Mouse (Mus musculus) MEL (cell line): Measurements from ENCODE around the gene Fam114a2.

Experiments used
- CHD1 ChIP-seq: IDR thresholded peaks from 2 replicates; pipeline ENCODE4 v1.6.1; 2012; ENCODE audit warnings: low read depth, mild to moderate bottlenecking, inconsistent platforms, low read length, improper control_type of control experiment
- CTCF ChIP-seq, 3 experiments: IDR thresholded peaks in 2 of 3; conservative IDR thresholded peaks in 1 of 3; 2 replicates each; pipeline ENCODE4 v1.5.1; 2011 to 2012; ENCODE audit warnings: low read length in 3 of 3, low read depth in 2 of 3, mild to moderate bottlenecking in 2 of 3, improper control_type of control experiment in 1 of 3, inconsistent platforms in 1 of 3, mixed read lengths in 1 of 3, moderate library complexity in 1 of 3; ENCODE audit not compliant: control insufficient read depth in 1 of 3, insufficient read depth in 1 of 3, poor library complexity in 1 of 3, severe bottlenecking in 1 of 3
- E2F4 ChIP-seq: IDR thresholded peaks from 2 replicates; pipeline ENCODE4 v1.6.1; 2011; ENCODE audit warnings: low read depth, low read length, improper control_type of control experiment, borderline replicate concordance
- EP300 ChIP-seq, 2 experiments: IDR thresholded peaks; 2 replicates each; pipeline ENCODE4 v1.6.1; 2011; ENCODE audit warnings: improper control_type of control experiment in 2 of 2, low read length in 2 of 2, low read depth in 1 of 2, mild to moderate bottlenecking in 1 of 2
- HCFC1 ChIP-seq: IDR thresholded peaks from 2 replicates; pipeline ENCODE4 v1.6.1; 2012; ENCODE audit warnings: low read depth, mild to moderate bottlenecking, inconsistent platforms, low read length, improper control_type of control experiment, moderate library complexity
- MAFK ChIP-seq: IDR thresholded peaks from 2 replicates; pipeline ENCODE4 v1.6.1; 2011; ENCODE audit warnings: low read depth, mild to moderate bottlenecking, low read length, improper control_type of control experiment, borderline replicate concordance
- MAX ChIP-seq: IDR thresholded peaks from 2 replicates; pipeline ENCODE4 v1.6.1; 2011; ENCODE audit warnings: low read length, improper control_type of control experiment
- MAZ ChIP-seq: IDR thresholded peaks from 2 replicates; pipeline ENCODE4 v1.6.1; 2012; ENCODE audit warnings: low read depth, mild to moderate bottlenecking, inconsistent platforms, low read length, improper control_type of control experiment
- MEF2A ChIP-seq: IDR thresholded peaks from 2 replicates; pipeline ENCODE4 v1.6.1; 2014; ENCODE audit warnings: low read depth, mild to moderate bottlenecking, inconsistent platforms, low read length, improper control_type of control experiment; ENCODE audit not compliant: poor library complexity, insufficient replicate concordance, severe bottlenecking; ENCODE audit errors: extremely low read depth
- POLR2A ChIP-seq, 2 experiments: IDR thresholded peaks; 2 replicates each; pipeline ENCODE4 v1.6.1; 2011 to 2012; ENCODE audit warnings: low read length in 2 of 2, mild to moderate bottlenecking in 2 of 2, control low read depth in 1 of 2, improper control_type of control experiment in 1 of 2, low read depth in 1 of 2, moderate library complexity in 1 of 2; ENCODE audit not compliant: control insufficient read depth in 1 of 2, insufficient read depth in 1 of 2, poor library complexity in 1 of 2
- SMC3 ChIP-seq: IDR thresholded peaks from 2 replicates; pipeline ENCODE4 v1.6.1; 2011; ENCODE audit warnings: low read depth, low read length, improper control_type of control experiment
- USF2 ChIP-seq, 2 experiments: IDR thresholded peaks; 2 replicates each; pipeline ENCODE4 v1.6.1; 2011 to 2012; ENCODE audit warnings: improper control_type of control experiment in 2 of 2, low read length in 2 of 2, borderline replicate concordance in 1 of 2, inconsistent platforms in 1 of 2, low read depth in 1 of 2, mild to moderate bottlenecking in 1 of 2; ENCODE audit not compliant: insufficient read depth in 1 of 2

- TF ChIP-seq SMC3 = no peak
- TF ChIP-seq CTCF (IDR thresholded peaks at IDR 0.05 in 2 of 3, conservative IDR thresholded peaks at IDR 0.05 in 1 of 3; ENCODE audit: control insufficient read depth in 1 of 3, insufficient read depth in 1 of 3, low read depth in 2 of 3, low read length in 3 of 3, poor library complexity in 1 of 3, severe bottlenecking in 1 of 3) = no peak
- no peak for TF ChIP-seq USF2 (IDR thresholded peaks at IDR 0.05; ENCODE audit: borderline replicate concordance in 1 of 2, insufficient read depth in 1 of 2, low read depth in 1 of 2, low read length in 2 of 2)
- TF ChIP-seq POLR2A (IDR thresholded peaks at IDR 0.05; ENCODE audit: control insufficient read depth in 1 of 2, insufficient read depth in 1 of 2, low read depth in 1 of 2, low read length in 2 of 2, poor library complexity in 1 of 2) = no peak
- no peak for TF ChIP-seq MAFK
- no peak for TF ChIP-seq HCFC1
- no peak for TF ChIP-seq MAZ
- TF ChIP-seq EP300 (IDR thresholded peaks at IDR 0.05; ENCODE audit: low read depth in 1 of 2, low read length in 2 of 2) = no peak
- no peak for TF ChIP-seq MEF2A
- TF ChIP-seq MAX = no peak
- TF ChIP-seq CHD1 = no peak
- no peak for TF ChIP-seq E2F4
Observed at GRCm38 (mm10) chr11:57434153-57434552, 84.3 kb downstream of the Fam114a2 start.
